Mouse (Mus musculus) urinary bladder, adult 2 months (tissue): ENCODE data around the gene Gm12248. TPM values are rescaled to one million over a fixed set of nuclear protein-coding genes. Genes with fewer than 3 reads are reported as not detected.
A peak's percentile ranks its signal among the peaks of the same experiment; 100 is the strongest.
"Not testable (repeated sequence)": the region's sequence is repeated elsewhere in the genome, so short reads cannot be mapped to it uniquely, and the experiment has no call there.

Experiments used
- DNase-seq: peaks from one replicate; pipeline ENCODE4 v3.0.0; 2022; ENCODE audit warnings: low spot score
- polyA plus RNA-seq: library from polyadenylated mRNA; depleted of rRNA; stranded (reverse); fragments of >200 nt; gene quantifications from 2 replicates; pipeline ENCODE4 v1.2.3, GENCODE M21; 2012

Gene Gm12248
- polyA plus RNA-seq, 1 experiment: not detected

DNA sequence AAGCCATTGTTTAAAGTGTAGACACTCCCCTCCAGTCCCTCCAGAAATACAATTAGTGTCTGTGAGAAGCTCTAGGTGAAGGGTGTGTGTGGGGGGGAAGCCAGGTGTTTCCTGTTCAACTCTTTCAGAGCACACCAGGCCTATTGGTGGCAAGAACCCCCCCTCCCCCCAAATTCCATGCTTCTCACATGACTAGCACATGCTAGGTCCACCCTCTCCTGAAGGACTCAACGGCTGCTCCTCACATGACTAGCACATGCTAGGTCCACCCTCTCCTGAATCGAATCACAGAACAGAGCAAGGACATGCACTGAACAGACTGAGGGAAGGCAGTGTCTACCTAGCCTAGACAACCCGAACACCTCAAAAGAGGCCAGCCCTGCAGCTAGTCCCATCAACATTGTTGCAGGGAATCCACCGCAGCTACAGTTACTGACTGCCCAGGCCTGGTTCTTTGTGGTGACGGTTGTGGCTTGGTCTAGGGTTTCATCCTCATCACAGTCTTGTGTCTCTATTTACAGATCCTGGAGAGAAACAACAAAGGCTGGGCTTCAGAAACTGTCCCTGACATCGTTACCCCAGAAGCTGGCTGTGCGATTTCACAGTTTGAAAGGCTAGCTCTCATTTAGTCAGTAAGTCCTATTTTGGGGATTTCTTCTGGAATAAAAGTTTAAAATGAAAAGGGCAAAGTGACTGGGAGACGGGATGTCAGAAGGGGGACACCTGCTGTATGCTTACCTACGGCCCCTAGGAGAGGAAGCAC, 9.8 kb upstream of the Gm12248 start:
- no peak for DNase-seq

GRCm38 (mm10) chr11:58102146-58102545, 9.2 kb upstream of the Gm12248 start:
- no peak for DNase-seq

DNA sequence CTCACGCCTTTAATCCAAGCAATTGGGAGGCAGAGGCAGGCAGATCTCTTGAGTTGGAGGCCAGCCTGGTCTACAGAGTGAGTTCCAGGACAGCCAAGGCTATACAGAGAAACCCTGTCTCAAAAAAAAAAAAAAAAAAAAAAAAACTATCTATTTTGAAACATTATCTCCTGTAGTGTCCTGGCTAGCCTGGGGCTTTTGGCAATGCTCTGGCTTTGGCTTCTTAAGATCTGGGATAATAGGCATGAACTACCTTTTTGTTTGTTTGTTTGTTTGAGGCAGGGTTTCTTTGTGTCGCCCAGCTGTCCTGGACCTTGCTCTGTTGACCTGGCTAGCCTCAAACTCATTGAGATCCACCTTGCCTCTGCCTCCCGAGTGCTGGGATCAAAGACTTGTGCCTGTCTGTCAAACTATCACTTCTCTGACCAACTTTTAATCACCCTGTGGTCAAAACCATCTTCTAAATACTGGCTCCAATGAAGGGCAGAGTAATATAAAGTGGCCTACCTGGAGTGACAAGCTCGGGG, 8.3 kb upstream of the Gm12248 start:
- no peak for DNase-seq

GRCm38 (mm10) chr11:58100006-58100405, 7.1 kb upstream of the Gm12248 start:
- DNase-seq: no peak

DNA sequence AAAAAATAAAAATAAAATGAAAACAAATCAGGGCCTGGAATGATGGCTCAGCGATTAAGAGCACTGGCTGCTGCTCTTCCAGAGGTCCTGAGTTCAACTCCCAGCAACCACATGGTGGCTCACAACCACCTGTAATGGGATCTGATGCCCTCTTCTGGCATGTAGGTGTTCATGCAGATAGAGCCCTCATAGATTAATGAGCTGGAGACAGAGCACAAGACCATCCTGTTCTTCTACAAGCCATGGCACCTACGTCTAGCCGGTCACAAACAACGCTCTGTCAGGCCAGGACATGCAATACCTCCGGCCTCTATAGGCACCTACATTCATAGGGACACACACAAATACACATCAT, 5.4 kb upstream of the Gm12248 start:
- not testable (repeated sequence) for DNase-seq

DNA sequence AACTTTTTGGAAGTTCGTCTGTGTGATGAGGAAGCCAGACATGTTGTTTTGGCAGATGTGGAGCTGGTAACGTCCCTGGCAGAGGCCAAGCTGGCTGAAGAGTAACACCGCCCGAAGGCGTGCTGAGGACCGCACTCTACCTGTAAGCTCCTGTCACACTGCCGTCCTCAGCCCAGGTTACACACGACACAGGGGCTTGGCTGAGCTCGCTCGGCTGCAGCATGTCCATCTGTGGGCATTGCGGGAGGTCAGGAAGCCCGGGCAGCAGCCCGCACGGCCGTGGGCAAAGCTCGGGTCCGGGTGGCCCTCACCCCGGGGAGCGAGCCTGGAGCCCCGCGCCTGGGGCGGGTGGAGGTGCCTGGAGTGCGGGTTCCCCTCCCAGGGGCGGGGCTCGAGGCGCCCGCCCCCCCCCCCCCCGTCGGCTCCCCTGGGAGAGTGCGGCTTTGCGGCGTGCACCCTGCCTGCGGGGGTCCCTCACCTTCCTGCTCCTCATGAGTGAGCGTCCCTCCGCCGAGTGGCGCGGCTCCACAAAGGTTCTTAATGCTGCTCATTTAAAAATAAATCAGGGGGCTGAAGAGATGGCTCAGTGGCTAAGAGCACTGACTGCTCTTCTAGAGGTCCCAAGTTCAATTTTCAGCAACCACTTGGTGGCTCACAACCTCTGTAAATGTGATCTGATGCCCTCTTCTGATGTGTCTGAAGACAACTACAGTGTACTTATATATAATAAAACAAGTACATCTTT, 4.9 kb upstream of the Gm12248 start:
- peak; percentile 44 for DNase-seq

GRCm38 (mm10) chr11:58096821-58097620, 4.1 kb upstream of the Gm12248 start:
- DNase-seq: no peak

GRCm38 (mm10) chr11:58096160-58096559, 3.2 kb upstream of the Gm12248 start:
- no peak for DNase-seq

DNA sequence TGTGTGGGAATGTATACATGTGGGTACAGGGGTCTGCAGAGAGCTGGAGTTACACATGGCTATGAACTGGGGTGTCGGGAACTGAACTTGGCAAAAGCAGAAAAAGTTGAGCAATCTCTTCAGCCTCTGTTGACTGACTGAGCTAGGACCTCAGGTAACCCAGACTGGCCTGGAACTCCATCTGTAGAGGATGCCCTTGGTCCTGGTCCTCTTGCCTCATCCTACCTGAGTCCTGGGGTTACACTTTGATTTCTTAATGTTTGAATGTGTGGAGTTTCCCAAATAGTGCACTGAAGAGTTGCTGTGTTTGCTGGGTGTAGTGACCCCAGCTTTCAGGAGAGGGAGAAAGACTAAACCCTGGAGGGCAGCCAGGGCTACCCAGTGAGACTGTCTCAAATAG, 2.6 kb upstream of the Gm12248 start:
- no peak for DNase-seq

- DNase-seq: no peak
Observed at GRCm38 (mm10) chr11:58094766-58095165, 1.8 kb upstream of the Gm12248 start.

- DNase-seq: no peak
Observed at GRCm38 (mm10) chr11:58092541-58092940, 393 bp downstream of the Gm12248 start.

- DNase-seq: no peak
Observed at GRCm38 (mm10) chr11:58081716-58082115, 11.2 kb downstream of the Gm12248 start.

- DNase-seq: no peak
Observed at GRCm38 (mm10) chr11:58077270-58077669, 15.7 kb downstream of the Gm12248 start.

GRCm38 (mm10) chr11:58072978-58073377, 20.0 kb downstream of the Gm12248 start:
- no peak for DNase-seq

GRCm38 (mm10) chr11:58065025-58065424, 27.9 kb downstream of the Gm12248 start:
- no peak for DNase-seq

- no peak for DNase-seq
Observed at GRCm38 (mm10) chr11:58062586-58062985, 30.3 kb downstream of the Gm12248 start.

- DNase-seq: not testable (repeated sequence)
Observed at GRCm38 (mm10) chr11:58061218-58061617, 31.7 kb downstream of the Gm12248 start.

DNA sequence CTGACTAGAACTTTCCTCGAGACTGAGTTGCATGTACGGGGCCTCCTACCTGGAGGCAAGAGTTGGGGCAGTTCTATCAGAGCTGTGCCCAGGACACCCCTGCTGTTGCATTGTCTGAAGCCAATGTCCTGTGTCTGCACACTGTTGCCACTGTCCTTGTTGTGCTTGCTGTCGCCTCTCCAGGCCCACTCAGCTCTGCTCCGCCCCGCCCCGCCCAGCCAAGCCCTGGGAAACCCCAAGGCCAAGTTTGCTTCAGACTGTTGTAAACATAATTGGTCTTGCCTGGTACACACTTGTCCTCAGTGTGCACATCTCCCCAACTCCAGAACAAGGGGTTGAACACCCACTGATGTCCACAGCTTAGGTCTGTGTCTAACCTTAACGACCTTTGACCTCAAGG, 33.2 kb downstream of the Gm12248 start:
- DNase-seq: not testable (repeated sequence)

- no peak for DNase-seq
Observed at GRCm38 (mm10) chr11:58057455-58057854, 35.5 kb downstream of the Gm12248 start.

- DNase-seq: no peak
Observed at GRCm38 (mm10) chr11:58046438-58046837, 46.5 kb downstream of the Gm12248 start.

GRCm38 (mm10) chr11:58042861-58043431, 50.0 kb downstream of the Gm12248 start:
- no peak for DNase-seq

GRCm38 (mm10) chr11:58039027-58039426, 53.9 kb downstream of the Gm12248 start:
- no peak for DNase-seq
